Mouse (Mus musculus) embryonic facial prominence, embryonic 11.5 days (tissue): Measurements from ENCODE around the gene Ica1. TPM values are rescaled to one million over a fixed set of nuclear protein-coding genes. Genes with fewer than 3 reads are reported as not detected.

Experiments
- ATAC-seq: fragments of 200-750 bp; cut with Nextera tagmentation; replicated peaks from 2 replicates; pipeline ENCODE4 v1.8.0; 2017; ENCODE audit warnings: low read depth; ENCODE audit not compliant: insufficient number of reproducible peaks, low FRiP score, low TSS enrichment
- DNase-seq: peaks from one replicate; pipeline ENCODE4 v3.0.0-alpha.2; 2015; ENCODE audit warnings: low spot score
- H3K27ac ChIP-seq: fragments of 300-500 bp; sonication (generic); replicated peaks from 2 replicates; pipeline ENCODE4 v1.5.1; 2014; ENCODE audit warnings: mild to moderate bottlenecking, low read depth, low read length, control low read depth
- H3K27me3 ChIP-seq: fragments of 300-500 bp; sonication (generic); 2 replicates; pipeline ENCODE4 v1.6.1; 2014; ENCODE audit warnings: mild to moderate bottlenecking, low read length, moderate library complexity, mixed read lengths; ENCODE audit not compliant: control insufficient read depth, insufficient read depth
- H3K36me3 ChIP-seq: fragments of 300-500 bp; sonication (generic); replicated peaks from 2 replicates; pipeline ENCODE4 v1.6.1; 2014; ENCODE audit warnings: low read depth, mild to moderate bottlenecking, low read length, moderate library complexity, mixed read lengths; ENCODE audit not compliant: control insufficient read depth, insufficient read depth
- H3K4me1 ChIP-seq: fragments of 300-500 bp; sonication (generic); 2 replicates; pipeline ENCODE4 v1.6.1; 2014; ENCODE audit warnings: low read length, mixed read lengths; ENCODE audit not compliant: control insufficient read depth, insufficient read depth
- H3K4me2 ChIP-seq: fragments of 300-500 bp; sonication (generic); 2 replicates; pipeline ENCODE4 v1.6.1; 2014; ENCODE audit warnings: low read depth, mild to moderate bottlenecking, control low read depth, low read length, moderate library complexity
- H3K4me3 ChIP-seq: fragments of 300-500 bp; sonication (generic); 2 replicates; pipeline ENCODE4 v1.5.1; 2014; ENCODE audit warnings: low read depth, low read length, control low read depth
- H3K9ac ChIP-seq: fragments of 300-500 bp; sonication (generic); replicated peaks from 2 replicates; pipeline ENCODE4 v1.6.1; 2014; ENCODE audit warnings: mild to moderate bottlenecking, control low read depth, low read length
- H3K9me3 ChIP-seq: fragments of 300-500 bp; sonication (generic); replicated peaks from 2 replicates; pipeline ENCODE4 v1.6.1; 2016; ENCODE audit warnings: mild to moderate bottlenecking, low read length, inconsistent platforms, mixed read lengths; ENCODE audit not compliant: control insufficient read depth
- WGBS: fragments of 180-500 bp; shearing (Covaris S2); extraction: QIAGEN DNeasy Blood & Tissue Kit; methylation state at CpG from one replicate; pipeline ENCODE4 v1.1.7; 2014; 5-methylcytosine and 5-hydroxymethylcytosine counted together
- polyA plus RNA-seq: library from polyadenylated mRNA; unstranded; fragments of >200 nt; fragmentation: Nextera tagmentation; extraction: Ambion mirVana; gene quantifications from 2 replicates; pipeline ENCODE4 v1.2.1, GENCODE M21; 2014

The Ica1 gene
- polyA plus RNA-seq, 1 experiment from 2014 or later, result 21.4 TPM

- no peaks in the 10 kb centered on the region for H3K9me3 ChIP-seq
- no peak for DNase-seq
- H3K27me3 ChIP-seq, result no peaks in the 10 kb centered on the region
- no peak for ATAC-seq
- H3K9ac ChIP-seq, result no peak overlapping the region
- no peak overlapping the region for H3K4me2 ChIP-seq
- no peak overlapping the region for H3K27ac ChIP-seq
- 78% methylated on average over 8 of the region's 8 CpGs for WGBS
- H3K4me1 ChIP-seq, result no peaks in the 10 kb centered on the region
- H3K36me3 ChIP-seq, result no peaks in the 10 kb centered on the region; the same call in 1 of the 2 replicates
- no peak overlapping the region for H3K4me3 ChIP-seq
These were observed 146.9 kb downstream of the Ica1 start for GRCm38 (mm10) chr6:8631362-8631761.

- 88% methylated on average over 7 of the region's 7 CpGs for WGBS
- Histone ChIP-seq H3K27me3 (no peaks in the 10 kb centered on the region), H3K4me1 (no peaks in the 10 kb centered on the region), H3K36me3 (no peaks in the 10 kb centered on the region), H3K4me3 (no peak overlapping the region), H3K27ac (no peak overlapping the region), H3K4me2 (no peak overlapping the region), H3K9me3 (no peaks in the 10 kb centered on the region), H3K9ac (no peak overlapping the region)
- no peak for DNase-seq
- no peak for ATAC-seq
These were observed 147.8 kb downstream of the Ica1 start for GRCm38 (mm10) chr6:8630531-8630930.

- Histone ChIP-seq H3K4me1 (no peaks in the 10 kb centered on the region), H3K4me2 (no peak overlapping the region), H3K9me3 (no peaks in the 10 kb centered on the region), H3K4me3 (no peak overlapping the region), H3K27ac (no peak overlapping the region), H3K27me3 (no peaks in the 10 kb centered on the region), H3K9ac (no peak overlapping the region), H3K36me3 (no peaks in the 10 kb centered on the region)
- WGBS, result 80% methylated on average over 7 of the region's 7 CpGs
- no peak for DNase-seq
- ATAC-seq, result no peak
These were observed 149.5 kb downstream of the Ica1 start for GRCm38 (mm10) chr6:8628715-8629267.

GRCm38 (mm10) chr6:8628226-8628625 lies 150.1 kb downstream of the Ica1 start:
- no peak overlapping the region for H3K4me3 ChIP-seq
- no peaks in the 10 kb centered on the region for H3K36me3 ChIP-seq
- ATAC-seq (no peak), DNase-seq (no peak)
- no peaks in the 10 kb centered on the region for H3K27me3 ChIP-seq
- H3K9me3 ChIP-seq, result no peaks in the 10 kb centered on the region
- H3K27ac ChIP-seq, result no peak overlapping the region
- 85% methylated on average over 8 of the region's 8 CpGs for WGBS
- no peak overlapping the region for H3K4me2 ChIP-seq
- H3K4me1 ChIP-seq, result no peaks in the 10 kb centered on the region
- H3K9ac ChIP-seq, result no peak overlapping the region

- H3K27ac ChIP-seq, result no peak overlapping the region
- WGBS, result 79% methylated on average over 3 of the region's 3 CpGs
These were observed 155.2 kb downstream of the Ica1 start for GRCm38 (mm10) chr6:8623045-8623444.

GRCm38 (mm10) chr6:8619582-8620350 lies 158.5 kb downstream of the Ica1 start:
- H3K4me1 ChIP-seq, result no peaks in the 10 kb centered on the region
- H3K4me2 ChIP-seq, result no peak overlapping the region
- DNase-seq, result no peak
- no peak overlapping the region for H3K27ac ChIP-seq
- no peaks in the 10 kb centered on the region for H3K36me3 ChIP-seq
- ATAC-seq, result no peak
- H3K27me3 ChIP-seq, result no peaks in the 10 kb centered on the region
- no peak overlapping the region for H3K9ac ChIP-seq
- WGBS, result 83% methylated on average over 4 of the region's 4 CpGs
- no peak overlapping the region for H3K4me3 ChIP-seq
- no peaks in the 10 kb centered on the region for H3K9me3 ChIP-seq

More at GRCm38 (mm10) chr6:8623045-8623444, 155.2 kb downstream of the Ica1 start:
- Histone ChIP-seq H3K9me3 (no peaks in the 10 kb centered on the region), H3K27me3 (no peaks in the 10 kb centered on the region), H3K9ac (no peak overlapping the region), H3K36me3 (no peaks in the 10 kb centered on the region), H3K4me3 (no peak overlapping the region), H3K4me1 (no peaks in the 10 kb centered on the region), H3K4me2 (no peak overlapping the region)
- ATAC-seq (no peak), DNase-seq (no peak)

GRCm38 (mm10) chr6:8617369-8617768 lies 160.9 kb downstream of the Ica1 start:
- Histone ChIP-seq H3K4me3 (no peak overlapping the region), H3K9me3 (no peaks in the 10 kb centered on the region), H3K27me3 (no peaks in the 10 kb centered on the region), H3K9ac (no peak overlapping the region), H3K36me3 (no peaks in the 10 kb centered on the region), H3K4me2 (no peak overlapping the region), H3K27ac (no peak overlapping the region), H3K4me1 (no peaks in the 10 kb centered on the region)
- WGBS, result 75% methylated on average over 2 of the region's 2 CpGs
- DNase-seq, result no peak
- no peak for ATAC-seq

- Histone ChIP-seq H3K36me3 (no peaks in the 10 kb centered on the region; the same call in 1 of the 2 replicates), H3K4me1 (no peaks in the 10 kb centered on the region), H3K27ac (no peak overlapping the region), H3K9me3 (no peaks in the 10 kb centered on the region), H3K9ac (no peak overlapping the region), H3K4me3 (no peak overlapping the region), H3K4me2 (no peak overlapping the region), H3K27me3 (no peaks in the 10 kb centered on the region)
- DNase-seq (no peak), ATAC-seq (no peak)
- WGBS, result 92% methylated on average over 9 of the region's 9 CpGs
These were observed 186.6 kb downstream of the Ica1 start for GRCm38 (mm10) chr6:8591665-8592064.
